Mouse (Mus musculus): Measurements from ENCODE around the gene Cdkal1.

DNA sequence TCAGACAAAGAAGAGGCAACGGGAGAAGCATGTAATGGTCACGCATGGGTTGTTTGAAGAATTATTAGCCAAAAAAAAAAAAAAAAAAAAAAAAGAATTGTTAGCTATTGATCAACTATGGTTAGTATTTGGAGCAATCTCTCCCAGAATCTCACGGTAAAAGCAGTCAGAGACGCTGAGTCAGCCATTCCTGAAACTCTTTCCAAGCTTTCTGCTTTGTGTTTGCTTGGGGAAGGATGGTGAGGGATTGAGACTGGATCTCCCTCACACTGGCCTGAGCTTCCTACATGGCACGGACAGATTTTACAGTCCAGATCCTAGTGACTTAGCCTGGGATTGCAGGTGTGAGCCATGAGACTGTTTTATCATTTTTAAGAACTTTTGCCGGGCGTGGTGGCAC, 164.7 kb downstream of the Cdkal1 start:
- TF ChIP-seq EP300 (IDR thresholded peaks at IDR 0.05; ENCODE audit: low read depth) (no peak), CTCF (IDR thresholded peaks at IDR 0.05; ENCODE audit: low read depth) (no peak)

Measured in liver, postnatal 0 days (tissue).